Mouse (Mus musculus) kidney, embryonic 15.5 days (tissue): ENCODE measurements around the gene Ripor1. TPM values are rescaled to one million over a fixed set of nuclear protein-coding genes. Genes with fewer than 3 reads are reported as not detected.

Source experiments
- ATAC-seq: fragments of 200-750 bp; cut with Nextera tagmentation; replicated peaks from 2 replicates; pipeline ENCODE4 v1.8.0; 2017; ENCODE audit warnings: moderate TSS enrichment; ENCODE audit not compliant: low FRiP score
- H3K27ac ChIP-seq: fragments of 300-500 bp; sonication (generic); 2 replicates; pipeline ENCODE4 v1.5.1; 2015; ENCODE audit warnings: mild to moderate bottlenecking, inconsistent platforms
- H3K27me3 ChIP-seq: fragments of 300-500 bp; sonication (generic); 2 replicates; pipeline ENCODE4 v1.6.1; 2015; ENCODE audit warnings: inconsistent platforms
- H3K36me3 ChIP-seq: fragments of 300-500 bp; sonication (generic); 2 replicates; pipeline ENCODE4 v1.6.1; 2015; ENCODE audit warnings: inconsistent platforms
- H3K4me1 ChIP-seq: fragments of 300-500 bp; sonication (generic); 2 replicates; pipeline ENCODE4 v1.6.1; 2015; ENCODE audit warnings: inconsistent platforms
- H3K4me2 ChIP-seq: fragments of 300-500 bp; sonication (generic); 2 replicates; pipeline ENCODE4 v1.6.1; 2015; ENCODE audit warnings: moderate library complexity, mild to moderate bottlenecking, inconsistent platforms
- H3K4me3 ChIP-seq: fragments of 300-500 bp; sonication (generic); replicated peaks from 2 replicates; pipeline ENCODE4 v1.5.1; 2015; ENCODE audit warnings: mild to moderate bottlenecking, inconsistent platforms
- H3K9ac ChIP-seq: fragments of 300-500 bp; sonication (generic); 2 replicates; pipeline ENCODE4 v1.6.1; 2015; ENCODE audit warnings: mild to moderate bottlenecking, inconsistent platforms
- H3K9me3 ChIP-seq: fragments of 300-500 bp; sonication (generic); replicated peaks from 2 replicates; pipeline ENCODE4 v1.6.1; 2016; ENCODE audit warnings: inconsistent platforms
- WGBS: fragments of 180-500 bp; shearing (Covaris S2); methylation state at CpG from one replicate; pipeline ENCODE4 v1.1.7; 2015; ENCODE audit warnings: mixed read lengths; 5-methylcytosine and 5-hydroxymethylcytosine counted together
- polyA plus RNA-seq: library from polyadenylated mRNA; unstranded; fragments of >200 nt; fragmentation: Nextera tagmentation; extraction: Ambion mirVana; gene quantifications from 2 replicates; pipeline ENCODE4 v1.2.1, GENCODE M21; 2015

Gene Ripor1
- polyA plus RNA-seq, 1 experiment from 2014 or later: 39.5 TPM

- no peak for ATAC-seq
- Histone ChIP-seq H3K27ac (peak overlapping the region; percentile 95), H3K27me3 (peaks cover 10% of the 10 kb centered on the region; the same call in 1 of the 2 replicates), H3K4me1 (peaks cover 53% of the 10 kb centered on the region), H3K36me3 (peaks cover 9% of the 10 kb centered on the region; the same call in 1 of the 2 replicates), H3K9me3 (no peaks in the 10 kb centered on the region), H3K9ac (no peak overlapping the region), H3K4me2 (peak overlapping the region; percentile 83), H3K4me3 (no peak overlapping the region)
- WGBS: 35% methylated on average over 4 of the region's 4 CpGs
Observed at GRCm38 (mm10) chr8:105607684-105608083, 2.6 kb downstream of the Ripor1 start.

- H3K27me3 ChIP-seq: peaks cover 11% of the 10 kb centered on the region; the same call in 1 of the 2 replicates
- peaks cover 65% of the 10 kb centered on the region for H3K4me1 ChIP-seq
- WGBS: 57% methylated on average over 2 of the region's 2 CpGs
- no peak overlapping the region for H3K27ac ChIP-seq
- no peak overlapping the region for H3K9ac ChIP-seq
- H3K4me3 ChIP-seq: no peak overlapping the region
- peaks cover 9% of the 10 kb centered on the region; the same call in 1 of the 2 replicates for H3K36me3 ChIP-seq
- no peaks in the 10 kb centered on the region for H3K9me3 ChIP-seq
- no peak for ATAC-seq
- H3K4me2 ChIP-seq: no peak overlapping the region
Observed at GRCm38 (mm10) chr8:105609355-105609754, 4.3 kb downstream of the Ripor1 start.

GRCm38 (mm10) chr8:105609771-105610170 lies 4.7 kb downstream of the Ripor1 start:
- H3K27ac ChIP-seq: no peak overlapping the region
- peaks cover 12% of the 10 kb centered on the region for H3K36me3 ChIP-seq
- H3K9ac ChIP-seq: no peak overlapping the region
- H3K9me3 ChIP-seq: no peaks in the 10 kb centered on the region
- H3K4me1 ChIP-seq: peaks cover 66% of the 10 kb centered on the region
- H3K27me3 ChIP-seq: peaks cover 11% of the 10 kb centered on the region; the same call in 1 of the 2 replicates
- no peak overlapping the region for H3K4me2 ChIP-seq
- H3K4me3 ChIP-seq: no peak overlapping the region
- ATAC-seq: no peak
- WGBS: 44% methylated on average over 4 of the region's 4 CpGs

- Histone ChIP-seq H3K27me3 (peaks cover 11% of the 10 kb centered on the region; the same call in 1 of the 2 replicates), H3K36me3 (peaks cover 33% of the 10 kb centered on the region), H3K4me2 (no peak overlapping the region), H3K4me3 (no peak overlapping the region), H3K9ac (no peak overlapping the region), H3K9me3 (no peaks in the 10 kb centered on the region), H3K27ac (no peak overlapping the region), H3K4me1 (peaks cover 53% of the 10 kb centered on the region)
- WGBS: 83% methylated on average over 9 of the region's 9 CpGs
- ATAC-seq: no peak
Observed at GRCm38 (mm10) chr8:105611836-105612235, 6.8 kb downstream of the Ripor1 start.

- no peak for ATAC-seq
- peaks cover 41% of the 10 kb centered on the region for H3K4me1 ChIP-seq
- peaks cover 45% of the 10 kb centered on the region for H3K36me3 ChIP-seq
- 4% methylated on average over 20 of the region's 20 CpGs for WGBS
- H3K4me3 ChIP-seq: peak overlapping the region; percentile 51
- H3K27me3 ChIP-seq: peaks cover 11% of the 10 kb centered on the region; the same call in 1 of the 2 replicates
- H3K4me2 ChIP-seq: peak overlapping the region; percentile 93
- no peaks in the 10 kb centered on the region for H3K9me3 ChIP-seq
- 0 out of 2 replicates have a peak overlapping the region, but pooled peaks have one; percentile 7 for H3K27ac ChIP-seq
- peak overlapping the region; percentile 33; the same call in 1 of the 2 replicates for H3K9ac ChIP-seq
Observed at GRCm38 (mm10) chr8:105613037-105613436, 8.0 kb downstream of the Ripor1 start.

- Histone ChIP-seq H3K4me2 (peak overlapping the region; percentile 93), H3K27me3 (peaks cover 11% of the 10 kb centered on the region; the same call in 1 of the 2 replicates), H3K27ac (no peak overlapping the region), H3K4me3 (peak overlapping the region; percentile 51), H3K36me3 (peaks cover 54% of the 10 kb centered on the region), H3K9ac (peak overlapping the region; percentile 61), H3K9me3 (no peaks in the 10 kb centered on the region), H3K4me1 (peaks cover 35% of the 10 kb centered on the region)
- under 1% methylated on average over 50 of the region's 50 CpGs for WGBS
- ATAC-seq: peak; percentile 74
Observed at GRCm38 (mm10) chr8:105613830-105614511, 8.9 kb downstream of the Ripor1 start.

- peaks cover 27% of the 10 kb centered on the region for H3K4me1 ChIP-seq
- H3K27me3 ChIP-seq: peaks cover 11% of the 10 kb centered on the region; the same call in 1 of the 2 replicates
- peaks cover 74% of the 10 kb centered on the region for H3K36me3 ChIP-seq
- H3K9me3 ChIP-seq: no peaks in the 10 kb centered on the region
- H3K27ac ChIP-seq: no peak overlapping the region
- no peak overlapping the region for H3K4me2 ChIP-seq
- H3K4me3 ChIP-seq: no peak overlapping the region
- H3K9ac ChIP-seq: no peak overlapping the region
- 87% methylated on average over 9 of the region's 9 CpGs for WGBS
- no peak for ATAC-seq
Observed at GRCm38 (mm10) chr8:105615942-105616341, 10.9 kb downstream of the Ripor1 start.

- WGBS: 89% methylated on average over 21 of the region's 21 CpGs
- ATAC-seq: no peak
Observed at GRCm38 (mm10) chr8:105617451-105618278, 12.6 kb downstream of the Ripor1 start.

GRCm38 (mm10) chr8:105618279-105618634 lies 13.2 kb downstream of the Ripor1 start:
- Histone ChIP-seq H3K9ac (no peak overlapping the region), H3K9me3 (no peaks in the 10 kb centered on the region), H3K36me3 (peaks cover 78% of the 10 kb centered on the region), H3K4me1 (peaks cover 39% of the 10 kb centered on the region), H3K27me3 (no peaks in the 10 kb centered on the region), H3K4me3 (no peak overlapping the region), H3K4me2 (no peak overlapping the region), H3K27ac (no peak overlapping the region)
- 93% methylated on average over 5 of the region's 5 CpGs for WGBS
- no peak for ATAC-seq

More at GRCm38 (mm10) chr8:105617451-105618278, 12.6 kb downstream of the Ripor1 start:
- Histone ChIP-seq H3K27me3 (0 out of 2 replicates have a peak, but pooled peaks cover 1% of the 10 kb centered on the region), H3K36me3 (peaks cover 78% of the 10 kb centered on the region), H3K4me3 (no peak overlapping the region), H3K4me2 (no peak overlapping the region), H3K9ac (no peak overlapping the region), H3K4me1 (peaks cover 39% of the 10 kb centered on the region), H3K27ac (no peak overlapping the region), H3K9me3 (no peaks in the 10 kb centered on the region)

- no peak for ATAC-seq
Observed at GRCm38 (mm10) chr8:105618892-105619591, 14.0 kb downstream of the Ripor1 start.

GRCm38 (mm10) chr8:105620211-105620610 lies 15.2 kb downstream of the Ripor1 start:
- Histone ChIP-seq H3K27me3 (no peaks in the 10 kb centered on the region), H3K4me2 (no peak overlapping the region), H3K9me3 (no peaks in the 10 kb centered on the region), H3K36me3 (peaks cover 80% of the 10 kb centered on the region), H3K9ac (no peak overlapping the region), H3K4me1 (peaks cover 43% of the 10 kb centered on the region), H3K4me3 (no peak overlapping the region), H3K27ac (no peak overlapping the region)
- no peak for ATAC-seq
- WGBS: 86% methylated on average over 19 of the region's 19 CpGs

More at GRCm38 (mm10) chr8:105618892-105619591, 14.0 kb downstream of the Ripor1 start:
- Histone ChIP-seq H3K4me1 (peaks cover 40% of the 10 kb centered on the region), H3K27me3 (no peaks in the 10 kb centered on the region), H3K9me3 (no peaks in the 10 kb centered on the region), H3K4me3 (no peak overlapping the region), H3K27ac (no peak overlapping the region), H3K9ac (no peak overlapping the region), H3K36me3 (peaks cover 83% of the 10 kb centered on the region), H3K4me2 (no peak overlapping the region)
- 92% methylated on average over 19 of the region's 19 CpGs for WGBS
